16 mouse cellular contexts compared by ENCODE assay signal in genomic region chr6:34887131-34887850, GRCm38 (mm10). TPM values are rescaled to one million over a fixed set of nuclear protein-coding genes. Genes with fewer than 3 reads are reported as not detected.
DNase-seq lines count a peak whose midpoint lies in the region; ATAC-seq and TF ChIP-seq lines count a peak whose summit lies in the region.
"Had no signal": no experiment of that assay in that cellular context is flagged by ENCODE, and none has a peak within 500 bp of the region (broad histone marks: within the 10 kb centered on the region; RNA-seq: fewer than 3 reads in every experiment).

No protein-coding gene starts in this region.

- no peak overlapping the region for H3K27ac ChIP-seq in forebrain, postnatal 0 days (ENCODE audit: low read depth, low read length)
- H3K27ac ChIP-seq in midbrain, embryonic 13.5 days: peak overlapping the region; percentile 73
- no peak overlapping the region for H3K27ac ChIP-seq in kidney, embryonic 16.5 days (ENCODE audit: low read length)
- no peak overlapping the region for H3K27ac ChIP-seq in kidney, embryonic 14.5 days (ENCODE audit: low read depth, low read length)
- H3K27ac ChIP-seq: macrophage; stomach, embryonic 15.5 days had no signal

- H3K27me3 ChIP-seq in forebrain, postnatal 0 days (ENCODE audit: insufficient read depth, low read length): no peaks in the 10 kb centered on the region
- H3K27me3 ChIP-seq in midbrain, embryonic 13.5 days: 0 out of 2 replicates have a peak, but pooled peaks cover 5% of the 10 kb centered on the region
- H3K27me3 ChIP-seq in kidney, embryonic 16.5 days (ENCODE audit: insufficient read depth, low read length): no peaks in the 10 kb centered on the region
- H3K27me3 ChIP-seq in kidney, embryonic 14.5 days (ENCODE audit: control insufficient read depth, insufficient read depth, low read length): no peaks in the 10 kb centered on the region
- H3K27me3 ChIP-seq: stomach, embryonic 15.5 days had no signal

- H3K4me1 ChIP-seq in forebrain, postnatal 0 days (ENCODE audit: insufficient read depth): no peaks in the 10 kb centered on the region
- peaks cover 18% of the 10 kb centered on the region for H3K4me1 ChIP-seq in midbrain, embryonic 13.5 days (replicated peaks)
- 0 out of 2 replicates have a peak, but pooled peaks cover 17% of the 10 kb centered on the region for H3K4me1 ChIP-seq in kidney, embryonic 16.5 days (ENCODE audit: insufficient read depth, low read length)
- peaks cover 9% of the 10 kb centered on the region; the same call in 1 of the 2 replicates for H3K4me1 ChIP-seq in kidney, embryonic 14.5 days (ENCODE audit: control insufficient read depth, insufficient read depth, low read length)
- H3K4me1 ChIP-seq: stomach, embryonic 15.5 days had no signal

- TF ChIP-seq POLR2A in brain, embryonic 14.5 days (IDR thresholded peaks at IDR 0.05; ENCODE audit: borderline replicate concordance, extremely low read depth, insufficient read depth, insufficient read length, poor library complexity, severe bottlenecking): no peak

- H3K9ac ChIP-seq in forebrain, postnatal 0 days: no peak overlapping the region
- H3K9ac ChIP-seq in midbrain, embryonic 13.5 days (replicated peaks): peak overlapping the region; percentile 43
- no peak overlapping the region for H3K9ac ChIP-seq in kidney, embryonic 16.5 days (replicated peaks; ENCODE audit: low read length)
- no peak overlapping the region for H3K9ac ChIP-seq in kidney, embryonic 14.5 days (ENCODE audit: low read depth, low read length)
- H3K9ac ChIP-seq: stomach, embryonic 15.5 days had no signal

- H3K9me3 ChIP-seq in forebrain, postnatal 0 days (ENCODE audit: low read length): no peaks in the 10 kb centered on the region
- H3K9me3 ChIP-seq in midbrain, embryonic 13.5 days: no peaks in the 10 kb centered on the region
- H3K9me3 ChIP-seq in kidney, embryonic 16.5 days (ENCODE audit: low read length): no peaks in the 10 kb centered on the region
- H3K9me3 ChIP-seq in kidney, embryonic 14.5 days (ENCODE audit: control insufficient read depth, low read length): no peaks in the 10 kb centered on the region
- H3K9me3 ChIP-seq: stomach, embryonic 15.5 days had no signal

- no peak overlapping the region for H3K4me2 ChIP-seq in forebrain, postnatal 0 days (ENCODE audit: low read depth)
- no peak overlapping the region for H3K4me2 ChIP-seq in midbrain, embryonic 13.5 days (replicated peaks)
- H3K4me2 ChIP-seq in kidney, embryonic 16.5 days (replicated peaks; ENCODE audit: low read depth, low read length): no peak overlapping the region
- H3K4me2 ChIP-seq in kidney, embryonic 14.5 days (replicated peaks; ENCODE audit: low read depth, low read length): no peak overlapping the region
- H3K4me2 ChIP-seq: stomach, embryonic 15.5 days had no signal

- DNase-seq in frontal cortex, postnatal 14 days (ENCODE audit: low spot score in 2 of 2): no peak
- DNase-seq in brain, embryonic 14.5 days (ENCODE audit: low read depth): peak; percentile 69
- DNase-seq in forebrain, postnatal 0 days: peak; percentile 16
- no peak for DNase-seq in urinary bladder, adult 18-20 months (ENCODE audit: low spot score in 2 of 2)
- DNase-seq: adrenal gland, adult 8-10 months; cerebellum, adult 8-10 months; gastrocnemius, postnatal 10 days; kidney, adult 9 months had no signal

- TF ChIP-seq CTCF in brain, embryonic 14.5 days (IDR thresholded peaks at IDR 0.05; ENCODE audit: borderline replicate concordance, extremely low read depth, insufficient read depth, insufficient read length): no peak
- TF ChIP-seq CTCF in forebrain, postnatal 0 days (IDR thresholded peaks at IDR 0.05; ENCODE audit: low read depth): no peak

- WGBS in forebrain, postnatal 0 days: 21% methylated on average over 6 of the region's 6 CpGs
- WGBS in midbrain, embryonic 13.5 days: 18% methylated on average over 6 of the region's 6 CpGs
- WGBS in kidney, embryonic 16.5 days: 73% methylated on average over 6 of the region's 6 CpGs
- 78% methylated on average over 6 of the region's 6 CpGs for WGBS in kidney, embryonic 14.5 days

- peaks cover 69% of the 10 kb centered on the region for H3K36me3 ChIP-seq in forebrain, postnatal 0 days (ENCODE audit: insufficient read depth)
- H3K36me3 ChIP-seq in midbrain, embryonic 13.5 days: peaks cover 69% of the 10 kb centered on the region
- H3K36me3 ChIP-seq in kidney, embryonic 16.5 days (ENCODE audit: insufficient read depth, low read length): peaks cover 35% of the 10 kb centered on the region
- peaks cover 37% of the 10 kb centered on the region for H3K36me3 ChIP-seq in kidney, embryonic 14.5 days (ENCODE audit: control insufficient read depth, insufficient read depth, low read length)

- peak; percentile 51 for ATAC-seq in frontal cortex, adult (ENCODE audit: low TSS enrichment)
- ATAC-seq in forebrain, postnatal 0 days: peak; percentile 75
- peak; percentile 88 for ATAC-seq in midbrain, embryonic 13.5 days
- no peak for ATAC-seq in kidney, embryonic 16.5 days (ENCODE audit: low FRiP score, low TSS enrichment)
- no peak for ATAC-seq in kidney, embryonic 14.5 days (ENCODE audit: low FRiP score, low TSS enrichment)

- no peak overlapping the region for H3K4me3 ChIP-seq in forebrain, postnatal 0 days (ENCODE audit: low read depth, low read length)
- no peak overlapping the region for H3K4me3 ChIP-seq in midbrain, embryonic 13.5 days (replicated peaks)
- no peak overlapping the region for H3K4me3 ChIP-seq in kidney, embryonic 16.5 days (ENCODE audit: low read length)
- no peak overlapping the region for H3K4me3 ChIP-seq in kidney, embryonic 14.5 days (ENCODE audit: low read length)
- H3K4me3 ChIP-seq: stomach, embryonic 15.5 days had no signal

RNA-seq across cellular contexts. Expression of gene Cyren, which starts 9.4 kb away (rescaled TPM):
- polyA plus RNA-seq in brain, embryonic 14.5 days (2012; rRNA removed): 12.4 and 13.2 TPM in 2 replicates
- total RNA-seq in forebrain, postnatal 0 days (2014; rRNA removed): 5.7 and 6.3 TPM in 2 replicates
- polyA plus RNA-seq in forebrain, postnatal 0 days (2015; fragmentation: Nextera tagmentation; extraction: Ambion mirVana): 4.5 and 5.0 TPM in 2 replicates
- 11.6 and 12.1 TPM in 2 replicates for polyA plus RNA-seq in midbrain, embryonic 13.5 days (2015; fragmentation: Nextera tagmentation; extraction: Ambion mirVana)
- polyA plus RNA-seq in kidney, embryonic 16.5 days (2015; fragmentation: Nextera tagmentation; extraction: Ambion mirVana): 15.2 and 15.4 TPM in 2 replicates
- polyA plus RNA-seq in kidney, embryonic 14.5 days (2014; fragmentation: Nextera tagmentation; extraction: Ambion mirVana): 13.1 and 14.2 TPM in 2 replicates

RNA-seq across cellular contexts. Expression of gene Wdr91, which starts 23.4 kb away (rescaled TPM):
- 26.0 and 31.2 TPM in 2 replicates for polyA plus RNA-seq in brain, embryonic 14.5 days (2012; rRNA removed)
- 28.4 and 37.3 TPM in 2 replicates for total RNA-seq in forebrain, postnatal 0 days (2014; rRNA removed)
- polyA plus RNA-seq in forebrain, postnatal 0 days (2015; fragmentation: Nextera tagmentation; extraction: Ambion mirVana): 11.8 and 14.6 TPM in 2 replicates
- 12.0 and 13.9 TPM in 2 replicates for polyA plus RNA-seq in midbrain, embryonic 13.5 days (2015; fragmentation: Nextera tagmentation; extraction: Ambion mirVana)
- 11.2 and 11.3 TPM in 2 replicates for polyA plus RNA-seq in kidney, embryonic 16.5 days (2015; fragmentation: Nextera tagmentation; extraction: Ambion mirVana)
- 7.3 and 11.0 TPM in 2 replicates for polyA plus RNA-seq in kidney, embryonic 14.5 days (2014; fragmentation: Nextera tagmentation; extraction: Ambion mirVana)

RNA-seq across cellular contexts. Expression of gene Tmem140, which starts 24.3 kb away (rescaled TPM):
- polyA plus RNA-seq in brain, embryonic 14.5 days (2012; rRNA removed): 0.68 and 0.71 TPM in 2 replicates
- total RNA-seq in forebrain, postnatal 0 days (2014; rRNA removed): 1.6 and 7.3 TPM in 2 replicates
- polyA plus RNA-seq in forebrain, postnatal 0 days (2015; fragmentation: Nextera tagmentation; extraction: Ambion mirVana): 0.45 and 0.48 TPM in 2 replicates
- 0.96 and 1.5 TPM in 2 replicates for polyA plus RNA-seq in midbrain, embryonic 13.5 days (2015; fragmentation: Nextera tagmentation; extraction: Ambion mirVana)
- 2.8 and 3.1 TPM in 2 replicates for polyA plus RNA-seq in kidney, embryonic 16.5 days (2015; fragmentation: Nextera tagmentation; extraction: Ambion mirVana)
- polyA plus RNA-seq in kidney, embryonic 14.5 days (2014; fragmentation: Nextera tagmentation; extraction: Ambion mirVana): 0.64 and 1.0 TPM in 2 replicates

RNA-seq across cellular contexts. Expression of gene Stra8, which starts 32.7 kb away (rescaled TPM):
- not detected in 2 replicates for polyA plus RNA-seq in brain, embryonic 14.5 days (2012; rRNA removed)
- not detected in 2 replicates for total RNA-seq in forebrain, postnatal 0 days (2014; rRNA removed)
- polyA plus RNA-seq in forebrain, postnatal 0 days (2015; fragmentation: Nextera tagmentation; extraction: Ambion mirVana): not detected in 2 replicates
- polyA plus RNA-seq in midbrain, embryonic 13.5 days (2015; fragmentation: Nextera tagmentation; extraction: Ambion mirVana): not detected in 2 replicates
- polyA plus RNA-seq in kidney, embryonic 16.5 days (2015; fragmentation: Nextera tagmentation; extraction: Ambion mirVana): not detected in 2 replicates
- not detected in 2 replicates for polyA plus RNA-seq in kidney, embryonic 14.5 days (2014; fragmentation: Nextera tagmentation; extraction: Ambion mirVana)
- total RNA-seq: adrenal gland, adult 8-10 months; gastrocnemius, postnatal 10 days; MEL had no signal
- polyA plus RNA-seq: limb, embryonic 11.5 days; macrophage; stomach, embryonic 15.5 days had no signal

Comparison
In these comparisons a context has a peak if more than half of its experiments do, and no peak if none do; other contexts are left out.
1. ATAC-seq: peak in frontal cortex, adult (single experiment), forebrain, postnatal 0 days (single experiment) and midbrain, embryonic 13.5 days (single experiment); none in kidney, embryonic 16.5 days (single experiment) and kidney, embryonic 14.5 days (single experiment).
2. DNase-seq: peak in brain, embryonic 14.5 days (single experiment) and forebrain, postnatal 0 days (single experiment); none in frontal cortex, postnatal 14 days (0 of 2) and urinary bladder, adult 18-20 months (0 of 2).